Mouse (Mus musculus): ENCODE results near the gene Pdpn.

Pdpn gene

GRCm38 (mm10) chr4:143239117-143239516, 60.2 kb downstream of the Pdpn start:
- DNase-seq: no peak

DNA sequence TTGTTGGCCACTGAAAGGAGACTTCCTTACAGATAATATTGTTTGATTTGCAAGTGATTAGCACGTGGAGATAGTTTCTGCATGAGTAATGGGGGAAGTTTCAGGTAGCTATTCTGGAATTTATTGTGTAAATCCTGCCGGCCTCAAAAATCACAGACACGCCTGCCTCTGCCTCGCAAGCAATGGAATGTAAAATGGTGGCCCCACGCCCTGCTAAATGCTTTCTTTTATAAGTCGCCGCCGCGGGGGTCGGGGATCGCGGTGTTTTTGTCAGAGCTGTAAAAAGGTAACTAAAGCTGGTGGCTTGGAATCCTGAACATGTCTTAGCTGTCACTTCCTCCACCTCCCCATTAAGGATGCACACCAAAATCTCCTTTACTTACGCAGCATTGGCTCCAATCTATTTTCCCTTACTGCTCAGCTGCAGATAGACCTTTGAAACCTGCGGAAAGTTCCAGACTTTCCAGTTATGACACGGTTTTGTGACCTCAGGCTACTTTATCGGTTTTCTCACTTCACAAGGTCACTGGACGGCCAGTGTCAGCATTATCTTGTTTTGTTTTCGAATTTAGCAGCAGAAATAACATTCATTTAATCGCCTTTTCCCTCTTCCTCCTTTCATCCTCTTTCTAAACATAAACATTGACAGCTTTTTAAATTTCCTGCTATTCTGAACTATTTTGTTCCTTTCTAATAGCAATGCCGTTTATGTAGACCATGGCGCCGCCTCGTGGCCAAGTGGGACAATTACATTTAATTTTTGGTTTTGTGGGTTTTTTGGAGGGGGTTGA, 60.9 kb downstream of the Pdpn start:
- peak; percentile 28 for DNase-seq

DNA sequence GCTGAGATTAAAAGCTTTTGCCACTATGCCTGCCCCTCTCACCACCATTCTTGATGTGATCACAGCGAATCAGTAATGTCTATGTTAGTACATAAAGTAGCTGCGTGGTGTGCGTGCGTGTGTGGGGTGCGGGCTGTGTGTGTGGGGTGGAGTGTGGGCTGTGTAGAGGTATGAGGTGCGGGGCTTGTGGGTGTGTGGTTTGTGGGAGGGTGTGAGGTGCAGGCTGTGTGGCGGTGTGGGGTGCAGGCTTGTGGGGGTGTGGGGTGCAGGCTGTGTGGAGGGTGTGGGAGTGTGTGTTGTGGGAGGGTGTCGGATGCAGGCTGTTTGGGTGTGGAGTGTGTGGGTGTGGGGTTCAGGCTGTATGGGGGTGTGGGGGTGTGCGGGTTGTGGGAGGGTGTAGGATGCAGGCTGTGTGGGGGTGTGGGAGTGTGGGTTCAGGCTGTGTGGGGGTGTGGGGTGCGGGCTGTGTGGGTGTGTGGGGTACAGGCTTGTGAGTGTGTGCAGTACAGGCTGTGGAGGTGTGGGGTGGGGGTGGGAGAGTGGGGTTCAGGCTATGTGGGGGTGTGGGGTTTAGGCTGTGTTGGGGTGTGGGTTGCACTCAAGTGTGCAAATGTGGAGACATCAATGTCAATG, 67.5 kb downstream of the Pdpn start:
- DNase-seq: no peak

GRCm38 (mm10) chr4:143231110-143231509, 68.3 kb downstream of the Pdpn start:
- DNase-seq: no peak

DNA sequence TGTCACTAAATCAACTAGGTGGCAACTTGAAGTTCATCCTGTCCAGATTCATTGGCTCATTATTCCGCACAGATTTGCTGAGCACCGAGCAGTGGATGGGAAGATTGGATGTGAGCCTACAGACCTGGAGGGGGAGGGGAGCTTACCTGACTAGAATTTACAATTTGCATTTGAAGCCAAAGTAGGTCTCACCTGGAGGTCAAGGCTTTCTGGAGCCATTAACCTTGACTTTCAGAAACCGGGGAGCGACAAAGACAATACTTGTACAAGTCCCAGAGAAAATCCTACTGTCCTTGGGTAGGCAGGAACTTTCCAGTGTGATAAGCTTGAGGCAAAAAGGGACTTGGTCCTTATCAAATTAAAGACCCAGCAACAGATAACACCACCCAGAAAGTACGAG, 71.4 kb downstream of the Pdpn start:
- DNase-seq: no peak

GRCm38 (mm10) chr4:143225886-143226285, 73.5 kb downstream of the Pdpn start:
- DNase-seq: no peak

- DNase-seq: no peak
Observed at GRCm38 (mm10) chr4:143219316-143219751, 80.0 kb downstream of the Pdpn start.

GRCm38 (mm10) chr4:143218858-143219257, 80.5 kb downstream of the Pdpn start:
- no peak for DNase-seq

All from cerebellum, adult 8-10 months (tissue).